Mouse (Mus musculus): ENCODE results near the gene Col6a6. TPM values are rescaled to one million over a fixed set of nuclear protein-coding genes. Genes with fewer than 3 reads are reported as not detected.

Gene Col6a6
- polyA plus RNA-seq (2014; fragmentation: Illumina TruSeq; extraction: RNeasy Lipid Tissue Mini Kit (QIAGEN cat#74804); ENCODE audit: low read depth, low replicate concordance) = not detected

GRCm38 (mm10) chr9:105827791-105828385 lies at the start of gene Col6a6:
Col6a6 (minus strand) TSS chr9:105828160.

GRCm38 (mm10) chr9:105642460-105643371 lies 185.2 kb downstream of the Col6a6 start, which contains the start of gene Pik3r4:
Pik3r4 (plus strand) TSS chr9:105642978.

Other genes with a start within 250 kb of the Col6a6 start
- 14.8 TPM for gene Pik3r4, start 185.2 kb downstream of the Col6a6 start, polyA plus RNA-seq (2014; fragmentation: Illumina TruSeq; extraction: RNeasy Lipid Tissue Mini Kit (QIAGEN cat#74804); ENCODE audit: low read depth, low replicate concordance)
- gene Col6a5, start 132.5 kb upstream of the Col6a6 start, polyA plus RNA-seq (2014; fragmentation: Illumina TruSeq; extraction: RNeasy Lipid Tissue Mini Kit (QIAGEN cat#74804); ENCODE audit: low read depth, low replicate concordance) = 0.08 TPM

Data from kidney, adult 10 weeks (tissue).